Mouse (Mus musculus): ENCODE results near the gene Mpp1. TPM values are rescaled to one million over a fixed set of nuclear protein-coding genes. Genes with fewer than 3 reads are reported as not detected.

The Mpp1 gene
- total and polyA plus RNA-seq, 2 experiments from 2014 or later, result 19.4 to 23.2 TPM

DNA sequence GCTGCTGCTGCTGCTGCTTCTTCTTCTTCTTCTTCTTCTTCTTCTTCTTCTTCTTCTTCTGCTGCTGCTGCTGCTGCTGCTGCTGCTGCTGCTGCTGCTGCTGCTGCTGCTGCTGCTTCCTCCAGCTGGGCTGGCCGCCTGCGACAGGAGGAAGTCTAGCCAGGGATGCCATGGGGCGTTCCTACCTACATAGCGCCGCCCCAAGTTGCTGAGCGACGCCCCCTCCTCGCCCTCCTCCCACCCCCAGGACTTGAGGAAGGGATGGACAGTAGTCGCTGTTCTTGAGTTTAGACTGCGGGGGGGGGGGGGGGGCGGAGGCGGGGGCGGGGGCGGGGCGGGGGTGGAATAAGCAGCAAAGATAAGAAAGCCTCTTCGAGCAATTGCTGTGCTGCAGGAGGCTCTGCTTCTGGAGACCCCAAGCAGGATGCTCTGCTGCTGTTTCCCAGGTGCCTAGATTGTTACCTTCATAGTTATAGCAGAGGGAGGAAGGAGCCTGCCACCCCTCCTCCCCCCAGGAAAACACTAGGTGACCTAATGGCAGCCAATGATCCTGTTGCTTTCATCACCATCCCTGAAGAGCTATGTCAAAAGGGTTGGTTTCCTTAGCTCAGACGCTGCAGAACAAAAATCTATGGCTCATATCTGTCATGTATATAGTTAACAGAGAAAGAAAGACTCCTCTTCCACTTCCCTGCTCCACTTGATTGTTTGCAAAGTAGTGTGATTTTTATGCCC lies 45.9 kb downstream of the Mpp1 start, which contains the start of gene Gab3:
Gene Gab3 (minus strand): TSS at position 685 of the 735 bp plus-strand sequence.
- ATAC-seq (peak; percentile 94), DNase-seq (ENCODE audit: low spot score) (peak; percentile 56)
- Histone ChIP-seq H3K4me1 (ENCODE audit: insufficient read depth, low read length) (no peaks in the 10 kb centered on the region), H3K4me2 (ENCODE audit: low read depth, low read length) (peak within 1 kb of the TSS; percentile 58), H3K9me3 (ENCODE audit: low read length) (no peaks in the 10 kb centered on the region), H3K27me3 (ENCODE audit: insufficient read depth, low read length) (no peaks in the 10 kb centered on the region), H3K36me3 (ENCODE audit: insufficient read depth, low read length) (no peaks in the 10 kb centered on the region), H3K4me3 (ENCODE audit: low read length) (peak within 1 kb of the TSS; percentile 46), H3K9ac (replicated peaks; ENCODE audit: low read length) (peak within 1 kb of the TSS; percentile 30; the same call in 1 of the 2 replicates), H3K27ac (peak within 1 kb of the TSS; percentile 32; the same call in 1 of the 2 replicates)
- WGBS, result 16% methylated on average over 13 of the region's 17 CpGs
- no peak for TF ChIP-seq CTCF (IDR thresholded peaks at IDR 0.05; ENCODE audit: low read depth)

DNA sequence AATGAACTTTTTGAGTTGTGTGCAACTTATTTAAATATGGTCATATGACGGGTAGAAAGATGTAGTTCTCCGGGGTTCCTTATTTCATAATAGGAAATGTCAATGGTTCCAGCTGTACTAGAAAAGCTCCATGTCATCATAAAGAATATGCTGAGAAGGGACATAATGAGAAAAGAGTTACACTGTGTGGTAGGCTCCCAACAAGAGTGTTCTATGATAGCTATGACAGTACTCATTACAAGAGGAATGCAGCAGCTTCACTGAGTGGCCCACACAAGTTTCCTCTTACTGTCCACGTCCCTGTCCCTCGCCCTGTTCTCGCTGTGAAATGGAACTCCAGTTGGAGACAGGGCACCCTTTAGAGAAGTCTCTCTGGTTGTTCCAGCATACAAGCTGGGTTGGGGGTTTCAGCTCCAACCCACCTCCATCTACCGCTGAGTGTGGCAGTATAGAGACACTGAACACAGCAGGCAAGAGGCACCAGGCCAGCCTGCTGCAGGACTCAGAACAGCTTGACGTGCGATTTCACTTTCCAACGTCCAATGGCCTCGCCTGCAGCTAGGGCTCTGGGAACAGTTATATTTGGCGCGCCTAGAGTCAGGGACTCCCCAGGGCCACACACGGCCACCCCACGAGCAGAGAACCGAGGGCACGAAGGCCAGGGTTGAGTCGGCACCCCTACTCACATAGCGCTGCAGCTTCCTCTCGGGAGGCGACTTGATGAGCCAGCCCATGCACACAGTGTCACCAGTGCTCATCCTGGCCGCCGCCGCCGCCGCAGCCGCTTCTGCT lies 46.6 kb downstream of the Mpp1 start:
- peak overlapping the region; percentile 58 for H3K4me2 ChIP-seq (ENCODE audit: low read depth, low read length)
- peak overlapping the region; percentile 32; the same call in 1 of the 2 replicates for H3K27ac ChIP-seq
- DNase-seq (ENCODE audit: low spot score) (peak; percentile 10), ATAC-seq (peak; percentile 91)
- no peaks in the 10 kb centered on the region for H3K36me3 ChIP-seq (ENCODE audit: insufficient read depth, low read length)
- peak overlapping the region; percentile 30; the same call in 1 of the 2 replicates for H3K9ac ChIP-seq (replicated peaks; ENCODE audit: low read length)
- WGBS, result 37% methylated on average over 25 of the region's 26 CpGs
- TF ChIP-seq CTCF (IDR thresholded peaks at IDR 0.05; ENCODE audit: low read depth), result no peak
- H3K4me3 ChIP-seq (ENCODE audit: low read length), result peak overlapping the region; percentile 46
- no peaks in the 10 kb centered on the region for H3K4me1 ChIP-seq (ENCODE audit: insufficient read depth, low read length)
- H3K9me3 ChIP-seq (ENCODE audit: low read length), result no peaks in the 10 kb centered on the region
- H3K27me3 ChIP-seq (ENCODE audit: insufficient read depth, low read length), result no peaks in the 10 kb centered on the region

DNA sequence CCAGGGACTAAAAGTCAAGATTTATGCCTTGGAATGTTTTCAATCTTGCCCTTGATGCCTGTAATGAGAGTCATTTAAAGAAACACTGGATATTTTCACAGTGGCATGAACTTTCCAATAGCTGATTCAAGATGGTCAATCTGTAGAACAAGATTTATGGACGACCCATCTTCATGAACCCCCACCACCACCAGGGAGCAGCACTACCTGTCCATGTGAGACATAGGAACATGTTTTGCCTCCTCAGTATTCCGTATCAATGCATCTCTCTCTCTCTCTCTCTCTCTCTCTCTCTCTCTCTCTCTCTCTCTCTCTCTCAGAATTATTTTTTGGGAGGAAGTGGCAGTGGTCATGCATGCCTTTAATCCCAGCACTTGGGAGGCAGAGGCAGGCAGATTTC lies 48.5 kb downstream of the Mpp1 start:
- no peak overlapping the region for H3K9ac ChIP-seq (replicated peaks; ENCODE audit: low read length)
- H3K27me3 ChIP-seq (ENCODE audit: insufficient read depth, low read length), result no peaks in the 10 kb centered on the region
- WGBS, result 60% methylated on average over 2 of the region's 2 CpGs
- no peaks in the 10 kb centered on the region for H3K36me3 ChIP-seq (ENCODE audit: insufficient read depth, low read length)
- ATAC-seq (no peak), DNase-seq (ENCODE audit: low spot score) (no peak)
- H3K4me1 ChIP-seq (ENCODE audit: insufficient read depth, low read length), result no peaks in the 10 kb centered on the region
- H3K4me3 ChIP-seq (ENCODE audit: low read length), result no peak overlapping the region
- no peaks in the 10 kb centered on the region for H3K9me3 ChIP-seq (ENCODE audit: low read length)
- H3K27ac ChIP-seq, result no peak overlapping the region
- H3K4me2 ChIP-seq (ENCODE audit: low read depth, low read length), result no peak overlapping the region
- TF ChIP-seq CTCF (IDR thresholded peaks at IDR 0.05; ENCODE audit: low read depth), result 0 out of 2 replicates have a peak, but pooled peaks have one; percentile 4

Other genes with a start within 250 kb of the Mpp1 start
- 2.3 and 7.9 TPM in 2 replicates for gene Gab3, start 45.6 kb downstream of the Mpp1 start, total RNA-seq (2014; rRNA removed)
- 3.5 and 3.7 TPM in 2 replicates for gene Gab3, start 45.6 kb downstream of the Mpp1 start, polyA plus RNA-seq (2015; fragmentation: Nextera tagmentation; extraction: Ambion mirVana)
- 9.2 and 11.2 TPM in 2 replicates for gene Dkc1, start 35.2 kb downstream of the Mpp1 start, total RNA-seq (2014; rRNA removed)
- gene Dkc1, start 35.2 kb downstream of the Mpp1 start, polyA plus RNA-seq (2015; fragmentation: Nextera tagmentation; extraction: Ambion mirVana), result 56.6 and 63.7 TPM in 2 replicates
- not detected in 2 replicates for gene Smim9, start 32.8 kb upstream of the Mpp1 start, total RNA-seq (2014; rRNA removed)
- gene Smim9, start 32.8 kb upstream of the Mpp1 start, polyA plus RNA-seq (2015; fragmentation: Nextera tagmentation; extraction: Ambion mirVana), result not detected in 2 replicates

Data from hindbrain, postnatal 0 days (tissue).